Comparison of ENCODE assay signal across 19 mouse cellular contexts in genomic region chr17:67120863-67121262, GRCm38 (mm10).
DNase-seq lines count a peak whose midpoint lies in the region; ATAC-seq and TF ChIP-seq lines count a peak whose summit lies in the region.
"Had no signal": no experiment of that assay in that cellular context is flagged by ENCODE, and none has a peak within 500 bp of the region (broad histone marks: within the 10 kb centered on the region; RNA-seq: fewer than 3 reads in every experiment).

No protein-coding gene starts in this region.

- DNase-seq in forebrain, embryonic 14.5 days (ENCODE audit: low spot score) = peak; percentile 87
- DNase-seq in forebrain, embryonic 11.5 days (ENCODE audit: low spot score) = no peak
- DNase-seq in heart, embryonic 10.5 days (ENCODE audit: low spot score) = peak; percentile 22
- no peak for DNase-seq in heart, adult 8-10 months (ENCODE audit: low spot score)
- DNase-seq in lung, postnatal 0 days (ENCODE audit: low spot score) = peak; percentile 7
- DNase-seq in lung, adult 18-20 months = no peak
- DNase-seq: adrenal gland, postnatal 14 days; cerebellum, adult 11-12 months; cerebellum, postnatal 36 days; heart, postnatal 4 days; kidney, adult 18-20 months; liver; right cerebral cortex, postnatal 25 days had no signal

- H3K27ac ChIP-seq in forebrain, embryonic 14.5 days (ENCODE audit: low read depth, low read length) = no peak overlapping the region
- no peak overlapping the region for H3K27ac ChIP-seq in forebrain, embryonic 11.5 days (ENCODE audit: low read depth, low read length)
- H3K27ac ChIP-seq in heart, embryonic 10.5 days = no peak overlapping the region
- H3K27ac ChIP-seq in lung, postnatal 0 days (ENCODE audit: low read length) = no peak overlapping the region
- no peak overlapping the region for H3K27ac ChIP-seq in forebrain, embryonic 16.5 days (ENCODE audit: low read length)
- H3K27ac ChIP-seq: heart, embryonic 15.5 days; kidney, postnatal 0 days; macrophage; midbrain, embryonic 10.5 days had no signal

- H3K9ac ChIP-seq in forebrain, embryonic 14.5 days (ENCODE audit: low read length) = no peak overlapping the region
- H3K9ac ChIP-seq in forebrain, embryonic 11.5 days (ENCODE audit: low read length) = no peak overlapping the region
- no peak overlapping the region for H3K9ac ChIP-seq in lung, postnatal 0 days (replicated peaks; ENCODE audit: low read depth)
- H3K9ac ChIP-seq in forebrain, embryonic 16.5 days (replicated peaks; ENCODE audit: low read depth, low read length) = no peak overlapping the region
- H3K9ac ChIP-seq: heart, embryonic 15.5 days had no signal

- ATAC-seq in forebrain, embryonic 14.5 days = peak; percentile 84; the same call in 1 of the 2 replicates
- ATAC-seq in forebrain, embryonic 11.5 days (replicated peaks; ENCODE audit: low FRiP score) = no peak
- ATAC-seq in lung, postnatal 0 days = no peak
- ATAC-seq in forebrain, embryonic 16.5 days = peak; percentile 90

- no peak overlapping the region for H3K4me2 ChIP-seq in forebrain, embryonic 14.5 days (ENCODE audit: low read length)
- no peak overlapping the region for H3K4me2 ChIP-seq in forebrain, embryonic 11.5 days (ENCODE audit: low read depth, low read length, severe bottlenecking)
- no peak overlapping the region for H3K4me2 ChIP-seq in lung, postnatal 0 days (replicated peaks; ENCODE audit: low read depth, low read length)
- no peak overlapping the region for H3K4me2 ChIP-seq in forebrain, embryonic 16.5 days (ENCODE audit: low read length)
- H3K4me2 ChIP-seq: heart, embryonic 15.5 days had no signal

- H3K4me1 ChIP-seq in forebrain, embryonic 14.5 days (ENCODE audit: control insufficient read depth, insufficient read depth, low read length) = peaks cover 3% of the 10 kb centered on the region
- no peaks in the 10 kb centered on the region for H3K4me1 ChIP-seq in forebrain, embryonic 11.5 days (replicated peaks; ENCODE audit: control insufficient read depth, insufficient read depth, low read length)
- H3K4me1 ChIP-seq in heart, embryonic 10.5 days = peaks cover 4% of the 10 kb centered on the region; the same call in 1 of the 2 replicates
- H3K4me1 ChIP-seq in lung, postnatal 0 days (ENCODE audit: insufficient read depth, low read depth, low read length) = peaks cover 5% of the 10 kb centered on the region; the same call in 1 of the 2 replicates
- peaks cover 7% of the 10 kb centered on the region; the same call in 1 of the 2 replicates for H3K4me1 ChIP-seq in forebrain, embryonic 16.5 days (replicated peaks; ENCODE audit: control insufficient read depth, insufficient read depth, low read length)
- H3K4me1 ChIP-seq: heart, embryonic 15.5 days had no signal

- no peaks in the 10 kb centered on the region for H3K36me3 ChIP-seq in forebrain, embryonic 14.5 days (ENCODE audit: control insufficient read depth, insufficient read depth, low read length)
- H3K36me3 ChIP-seq in forebrain, embryonic 11.5 days (ENCODE audit: control insufficient read depth, insufficient read depth, low read length) = no peaks in the 10 kb centered on the region
- H3K36me3 ChIP-seq in heart, embryonic 10.5 days = no peaks in the 10 kb centered on the region
- H3K36me3 ChIP-seq in lung, postnatal 0 days (ENCODE audit: insufficient read depth, low read length) = no peaks in the 10 kb centered on the region
- H3K36me3 ChIP-seq in forebrain, embryonic 16.5 days (ENCODE audit: control insufficient read depth, insufficient read depth) = no peaks in the 10 kb centered on the region
- H3K36me3 ChIP-seq: heart, embryonic 15.5 days; midbrain, embryonic 10.5 days had no signal

- no peak for TF ChIP-seq EP300 in lung, postnatal 0 days (IDR thresholded peaks at IDR 0.05)

- no peak overlapping the region for H3K4me3 ChIP-seq in forebrain, embryonic 14.5 days (ENCODE audit: low read depth, low read length)
- H3K4me3 ChIP-seq in forebrain, embryonic 11.5 days (ENCODE audit: low read depth, low read length) = no peak overlapping the region
- no peak overlapping the region for H3K4me3 ChIP-seq in heart, embryonic 10.5 days
- H3K4me3 ChIP-seq in lung, postnatal 0 days (ENCODE audit: low read depth, low read length) = no peak overlapping the region
- no peak overlapping the region for H3K4me3 ChIP-seq in forebrain, embryonic 16.5 days (replicated peaks; ENCODE audit: low read length)
- H3K4me3 ChIP-seq: heart, embryonic 15.5 days; midbrain, embryonic 10.5 days had no signal

- no peaks in the 10 kb centered on the region for H3K27me3 ChIP-seq in forebrain, embryonic 14.5 days (replicated peaks; ENCODE audit: control insufficient read depth, insufficient read depth, low read length)
- no peaks in the 10 kb centered on the region for H3K27me3 ChIP-seq in forebrain, embryonic 11.5 days (ENCODE audit: control insufficient read depth, insufficient read depth, low read length)
- no peaks in the 10 kb centered on the region for H3K27me3 ChIP-seq in heart, embryonic 10.5 days (ENCODE audit: insufficient read depth, poor library complexity, severe bottlenecking)
- no peaks in the 10 kb centered on the region for H3K27me3 ChIP-seq in lung, postnatal 0 days (replicated peaks; ENCODE audit: insufficient read depth, low read length)
- peaks cover 23% of the 10 kb centered on the region for H3K27me3 ChIP-seq in forebrain, embryonic 16.5 days (replicated peaks; ENCODE audit: control insufficient read depth, insufficient read depth, low read length)
- H3K27me3 ChIP-seq: CH12.LX; heart, embryonic 15.5 days had no signal

- H3K9me3 ChIP-seq in forebrain, embryonic 14.5 days (replicated peaks; ENCODE audit: control insufficient read depth, low read length) = no peaks in the 10 kb centered on the region
- no peaks in the 10 kb centered on the region for H3K9me3 ChIP-seq in forebrain, embryonic 11.5 days (ENCODE audit: control insufficient read depth, low read length)
- H3K9me3 ChIP-seq in heart, embryonic 10.5 days = no peaks in the 10 kb centered on the region
- no peaks in the 10 kb centered on the region for H3K9me3 ChIP-seq in lung, postnatal 0 days (ENCODE audit: low read length)
- H3K9me3 ChIP-seq in forebrain, embryonic 16.5 days (ENCODE audit: control insufficient read depth, low read length) = no peaks in the 10 kb centered on the region
- H3K9me3 ChIP-seq: heart, embryonic 15.5 days; midbrain, embryonic 10.5 days had no signal

- TF ChIP-seq CTCF in lung, postnatal 0 days (IDR thresholded peaks at IDR 0.05) = no peak

- 30% methylated on average over 5 of the region's 5 CpGs for WGBS in forebrain, embryonic 14.5 days
- 81% methylated on average over 5 of the region's 5 CpGs for WGBS in forebrain, embryonic 11.5 days
- WGBS in heart, embryonic 10.5 days = 79% methylated on average over 5 of the region's 5 CpGs
- WGBS in lung, postnatal 0 days = 57% methylated on average over 5 of the region's 5 CpGs
- WGBS in forebrain, embryonic 16.5 days = 34% methylated on average over 5 of the region's 5 CpGs

Comparison
In these comparisons a context has a peak if more than half of its experiments do, and no peak if none do; other contexts are left out.
1. ATAC-seq: peak in forebrain, embryonic 14.5 days (single experiment) and forebrain, embryonic 16.5 days (single experiment); none in forebrain, embryonic 11.5 days (single experiment) and lung, postnatal 0 days (single experiment).
2. DNase-seq: peak in forebrain, embryonic 14.5 days (single experiment), heart, embryonic 10.5 days (single experiment) and lung, postnatal 0 days (single experiment); none in forebrain, embryonic 11.5 days (single experiment), heart, adult 8-10 months (single experiment) and lung, adult 18-20 months (0 of 2).